Mouse (Mus musculus): ENCODE results near the gene Gm48551. TPM values are rescaled to one million over a fixed set of nuclear protein-coding genes. Genes with fewer than 3 reads are reported as not detected.

Gm48551 gene
- polyA plus RNA-seq (2014; fragmentation: Illumina TruSeq; extraction: RNeasy Lipid Tissue Mini Kit (QIAGEN cat#74804)): not detected

DNA sequence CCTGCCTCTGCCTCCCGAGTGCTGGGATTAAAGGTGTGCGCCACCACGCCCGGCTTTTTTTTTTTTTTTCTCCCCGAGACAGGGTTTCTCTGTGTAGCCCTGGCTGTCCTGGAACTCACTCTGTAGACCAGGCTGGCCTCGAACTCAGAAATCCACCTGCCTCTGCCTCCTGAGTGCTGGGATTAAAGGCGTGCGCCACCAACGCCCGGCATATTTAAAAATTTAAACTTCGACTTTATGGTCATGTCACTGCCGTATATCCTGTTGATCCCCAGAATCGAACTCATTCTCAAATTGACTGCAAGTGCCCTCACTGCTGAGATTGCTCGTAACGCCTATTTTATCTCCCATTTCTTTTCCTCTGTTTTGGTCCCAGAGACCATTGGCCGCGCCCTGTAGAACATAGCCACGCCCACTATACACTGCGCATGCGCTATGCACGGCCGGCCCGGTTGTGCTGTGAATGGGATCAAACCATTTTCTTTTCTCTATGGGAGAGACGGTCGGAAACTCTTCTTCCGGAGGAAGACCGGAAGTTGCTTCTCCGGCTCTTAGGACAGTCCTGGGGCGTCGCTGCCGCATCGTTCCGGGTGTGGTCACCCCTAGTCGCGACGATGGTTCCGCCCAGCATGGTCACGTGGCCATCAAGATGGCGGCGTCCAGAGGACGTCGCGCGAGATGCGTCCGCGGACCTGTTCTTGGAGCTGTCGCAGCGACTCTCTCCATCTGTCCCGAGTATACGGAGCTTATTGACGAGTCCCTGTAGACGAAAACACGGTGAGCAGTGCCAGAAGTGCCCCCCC is at the start of gene Gm48551, which contains the start of gene Dohh:
TSS of gene Gm48551 (plus strand) at position 665 of the 803 bp plus-strand sequence.
TSS of gene Dohh (plus strand) at position 627 of the 803 bp plus-strand sequence.

DNA sequence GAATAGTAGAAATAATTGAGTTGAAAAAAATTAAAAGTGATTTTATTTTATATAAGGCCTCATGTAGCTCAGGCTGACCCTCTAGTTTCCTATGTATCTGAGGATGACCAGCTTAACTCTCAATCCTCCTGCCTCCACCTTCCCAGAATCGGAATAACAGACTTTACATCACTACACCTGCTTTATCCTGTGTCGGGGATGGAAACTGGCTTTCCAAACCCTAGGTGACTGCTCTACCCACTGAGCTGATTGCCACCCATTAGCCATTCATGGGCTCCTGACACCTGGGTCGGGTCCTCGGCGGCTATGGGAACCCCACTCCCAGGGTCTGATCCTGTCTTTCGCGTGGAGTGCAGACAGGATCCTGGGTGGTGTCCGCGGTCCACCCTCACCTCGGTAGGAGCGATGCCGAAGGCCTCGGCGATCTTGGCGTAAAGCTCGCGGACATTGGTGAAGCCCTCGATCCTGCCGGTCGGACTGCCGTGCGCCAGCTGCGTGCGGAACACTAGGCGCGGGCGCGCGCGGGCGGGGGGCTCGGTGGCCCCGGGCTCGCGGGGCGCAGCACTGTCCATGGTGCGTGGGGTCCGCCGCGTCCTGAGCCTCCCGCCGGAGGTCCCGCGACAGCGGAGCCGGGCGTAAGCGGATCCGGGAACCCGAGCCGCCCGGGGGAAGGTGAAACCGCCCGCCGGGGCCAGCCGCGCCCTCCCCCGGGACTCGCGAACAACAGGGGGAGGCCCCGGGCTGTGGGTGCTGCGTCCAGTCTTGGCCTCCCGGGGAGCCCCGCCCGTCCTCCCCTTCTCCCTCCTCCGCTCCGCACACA is 41.4 kb upstream of the Gm48551 start, which contains the start of gene Gipc3:
TSS of gene Gipc3 (minus strand) at position 581 of the 820 bp plus-strand sequence.

DNA sequence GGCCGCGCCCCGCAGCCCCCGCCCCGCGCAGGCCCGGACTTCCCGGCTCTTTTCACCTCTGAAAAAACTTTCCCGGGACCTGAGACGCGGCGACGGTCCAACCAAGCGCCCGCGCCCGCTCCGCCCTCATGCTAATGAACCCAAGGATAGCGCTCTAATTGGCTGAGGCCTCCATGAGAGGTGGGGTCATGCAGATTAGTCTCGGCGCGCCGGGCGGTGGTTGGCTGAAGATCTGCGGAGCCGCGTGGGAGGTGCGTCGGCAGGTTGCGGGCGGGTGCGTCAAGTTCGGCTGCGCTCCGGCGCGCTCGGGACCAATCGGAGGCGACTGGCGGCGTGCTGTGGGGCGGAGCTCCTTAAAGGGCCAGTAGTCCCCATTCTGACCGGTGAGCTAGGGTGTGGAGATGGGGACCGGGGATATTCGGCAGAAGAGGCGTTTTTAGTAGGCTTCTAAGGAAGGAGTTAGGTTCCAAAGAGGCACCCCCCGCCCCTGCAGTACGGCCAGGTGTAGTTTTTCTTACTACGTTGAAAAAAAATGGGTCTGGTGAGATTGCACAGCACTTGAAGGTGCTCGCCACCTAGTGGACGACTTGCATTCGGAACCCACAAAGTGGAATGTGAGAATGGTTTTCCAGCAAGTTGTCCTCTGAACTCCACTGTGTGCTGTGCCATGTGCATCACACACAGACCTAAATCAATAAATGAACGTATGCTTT is 33.8 kb upstream of the Gm48551 start, which contains the start of gene Hmg20b:
TSS of gene Hmg20b (minus strand) at position 130 of the 713 bp plus-strand sequence.

DNA sequence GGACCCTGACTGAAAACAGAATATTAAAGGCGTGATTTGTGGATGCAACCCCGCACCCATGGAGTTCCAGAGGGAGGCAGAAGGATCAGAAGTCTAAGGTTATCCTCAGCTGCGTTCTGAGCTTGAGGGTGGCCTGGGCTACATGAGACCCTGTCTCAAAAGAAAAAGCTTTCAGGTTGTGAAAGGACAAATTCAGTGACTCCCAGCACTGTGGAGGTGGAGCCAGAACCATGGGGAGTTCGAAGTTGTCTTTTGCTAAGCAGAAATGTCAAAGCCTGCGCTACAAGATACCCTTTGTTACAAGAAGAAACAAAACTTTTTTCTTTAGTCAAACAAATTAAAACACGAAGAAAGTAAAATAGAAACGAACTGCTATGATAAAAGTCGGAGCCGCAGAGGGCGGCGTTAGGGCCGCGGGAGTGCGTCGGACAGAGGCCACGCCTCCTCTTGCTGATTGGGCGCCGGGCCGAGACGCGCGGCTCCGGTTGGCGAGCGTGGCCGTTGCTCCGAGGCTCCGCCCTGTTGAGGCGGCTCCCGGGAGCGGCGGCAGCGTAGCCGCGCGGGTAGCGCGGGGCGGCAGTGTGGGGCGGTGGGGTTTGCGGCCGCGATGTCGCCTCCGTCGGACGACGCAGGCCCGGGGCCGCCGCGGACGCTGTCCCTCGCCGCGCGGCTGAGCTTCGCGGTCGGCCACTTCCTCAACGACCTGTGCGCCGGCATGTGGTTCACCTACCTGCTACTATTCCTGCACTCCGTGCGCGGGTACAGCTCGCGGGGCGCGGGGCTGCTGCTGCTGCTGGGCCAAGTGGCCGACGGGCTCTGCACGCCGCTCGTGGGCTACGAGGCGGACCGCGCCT is 27.0 kb upstream of the Gm48551 start, which contains the start of gene Mfsd12:
TSS of gene Mfsd12 (plus strand) at position 501 of the 854 bp plus-strand sequence.

DNA sequence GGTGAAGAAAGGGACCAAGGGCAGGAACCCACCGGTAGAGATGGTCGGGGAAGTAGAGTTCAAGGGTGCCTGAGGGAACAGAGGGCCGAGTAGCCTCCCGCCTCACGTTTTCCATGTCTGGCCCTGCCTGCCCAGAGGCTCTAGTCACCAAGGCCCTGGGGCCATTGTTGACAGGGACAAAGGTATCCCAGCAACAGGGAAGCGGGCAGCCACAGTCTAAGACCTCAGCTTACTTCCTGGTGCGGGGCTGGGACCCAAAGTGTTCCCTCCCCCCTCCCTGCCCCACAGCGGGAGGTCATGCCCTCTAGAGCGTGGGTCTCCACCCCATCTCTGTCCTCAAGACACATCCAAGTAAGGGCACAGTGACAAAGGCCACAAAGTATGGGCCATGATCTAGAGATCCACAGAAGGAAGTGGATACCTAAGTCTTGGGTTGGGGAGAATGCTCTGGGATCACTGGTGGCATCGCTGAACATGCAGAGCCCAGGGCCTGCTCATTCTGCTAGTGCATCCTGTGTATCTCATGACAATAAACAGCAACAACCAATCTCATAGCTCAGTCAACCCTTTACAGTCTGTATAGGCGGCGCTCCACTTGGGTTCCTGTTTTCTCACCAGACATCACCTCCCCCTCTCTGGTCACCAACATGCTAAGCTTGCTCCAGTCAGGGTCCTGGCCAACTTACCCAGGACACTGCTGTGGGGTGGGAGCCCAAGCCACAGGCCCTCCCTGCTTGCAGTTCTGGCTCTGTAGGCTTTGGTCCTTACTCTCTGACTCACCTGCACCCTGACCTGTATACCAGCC is 18.4 kb upstream of the Gm48551 start, which contains the start of gene 4930404N11Rik:
TSS of gene 4930404N11Rik (minus strand) at position 145 of the 805 bp plus-strand sequence.

DNA sequence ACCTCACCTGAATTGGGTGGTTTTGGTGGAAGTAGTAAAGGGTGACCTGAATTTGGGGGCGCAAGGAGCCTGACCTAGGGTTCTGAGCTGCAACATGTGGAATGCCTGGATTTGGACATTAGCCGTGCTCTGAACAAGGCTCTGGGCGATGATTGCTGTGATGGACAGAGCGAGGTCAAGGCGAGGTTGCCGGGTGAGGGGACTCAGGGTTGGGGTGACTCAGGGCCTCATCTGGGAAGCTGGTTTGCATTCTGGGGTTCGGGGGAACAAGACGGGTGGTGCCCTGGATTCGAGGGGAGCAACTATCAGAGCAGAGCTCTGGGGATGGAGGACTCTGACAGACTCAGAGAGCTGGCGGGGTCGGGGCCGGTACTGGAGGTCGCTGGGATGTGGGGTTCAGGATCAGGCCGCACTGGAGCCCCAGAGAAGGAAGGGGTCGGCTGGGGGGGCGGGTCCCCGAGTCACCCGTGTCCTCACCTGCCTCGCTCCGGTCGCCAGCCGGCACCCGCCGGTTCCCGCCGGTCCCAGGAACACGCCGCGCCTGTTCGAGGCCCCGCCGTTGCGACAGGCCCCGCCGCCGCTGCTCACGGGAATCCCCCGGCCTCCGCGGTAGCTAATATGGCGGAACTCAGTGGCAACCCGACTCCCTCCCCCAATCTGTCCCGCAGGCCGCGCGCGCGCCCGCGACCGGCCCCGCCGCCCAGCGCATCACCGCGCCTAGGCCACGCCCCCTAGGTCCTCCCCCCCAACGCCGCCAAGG is 6.3 kb upstream of the Gm48551 start, which contains the start of gene Fzr1:
TSS of gene Fzr1 (minus strand) at position 724 of the 760 bp plus-strand sequence.

DNA sequence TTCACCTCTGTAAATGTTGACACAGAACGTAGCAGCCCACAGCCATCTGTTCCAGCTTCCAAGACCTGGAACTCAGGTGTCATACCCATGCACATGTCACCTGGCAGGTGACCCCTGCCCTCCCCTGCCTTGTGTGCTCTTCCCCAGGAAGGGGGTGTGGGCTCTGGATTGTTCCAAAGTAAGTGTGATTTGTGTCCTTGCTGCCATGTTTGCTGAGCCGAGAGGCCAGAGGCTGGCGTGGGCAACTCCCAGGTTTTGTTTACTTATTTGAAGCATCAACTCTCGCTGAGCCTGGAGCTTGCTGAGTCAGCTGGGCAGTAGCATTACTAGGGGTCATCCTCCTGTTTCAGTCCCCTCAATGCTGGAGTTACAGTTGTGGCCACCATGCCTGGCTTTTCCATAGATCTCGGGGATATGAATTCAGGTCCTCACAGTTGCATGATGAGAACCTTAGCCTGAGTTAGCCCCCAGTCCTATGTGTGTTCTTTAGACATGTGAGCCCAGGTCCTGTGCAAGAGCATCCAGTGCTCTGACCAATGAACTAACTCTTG is 4.3 kb downstream of the Gm48551 start, which contains the start of gene Gm48552:
TSS of gene Gm48552 (plus strand) at position 501 of the 551 bp plus-strand sequence.

DNA sequence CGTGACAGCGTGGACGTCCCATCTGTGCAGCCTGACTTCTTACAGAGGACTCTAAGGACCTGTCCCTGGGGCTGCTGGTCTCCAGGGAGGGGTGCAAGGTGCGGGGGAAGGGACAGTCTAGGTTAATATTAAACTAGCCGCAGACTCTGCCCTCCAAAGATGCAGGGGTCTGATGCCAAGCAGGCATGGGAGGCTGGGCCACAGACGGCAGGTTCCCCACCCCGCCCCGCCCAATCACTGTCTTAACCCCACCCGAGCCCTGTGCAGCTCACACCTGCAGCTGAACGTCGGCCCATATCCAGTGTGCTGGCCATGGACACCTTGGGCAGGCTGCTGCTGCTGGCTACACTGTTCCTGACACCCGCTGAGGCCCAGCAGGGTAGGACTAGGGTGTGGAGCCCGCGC is 8.5 kb downstream of the Gm48551 start, which contains the start of gene Smim24:
TSS of gene Smim24 (plus strand) at position 271 of the 405 bp plus-strand sequence.

Other genes starting within 250 kb of the Gm48551 start
- 17.8 TPM for gene Zbtb7a, start 249.2 kb upstream of the Gm48551 start, polyA plus RNA-seq (2014; fragmentation: Illumina TruSeq; extraction: RNeasy Lipid Tissue Mini Kit (QIAGEN cat#74804))
- 0.46 TPM for gene Pias4, start 216.5 kb upstream of the Gm48551 start, polyA plus RNA-seq (2014; fragmentation: Illumina TruSeq; extraction: RNeasy Lipid Tissue Mini Kit (QIAGEN cat#74804))
- 6.8 TPM for gene Eef2, start 207.8 kb upstream of the Gm48551 start, polyA plus RNA-seq (2014; fragmentation: Illumina TruSeq; extraction: RNeasy Lipid Tissue Mini Kit (QIAGEN cat#74804))
- not detected for gene Dapk3, start 201.5 kb upstream of the Gm48551 start, polyA plus RNA-seq (2014; fragmentation: Illumina TruSeq; extraction: RNeasy Lipid Tissue Mini Kit (QIAGEN cat#74804))
- not detected for gene 4930442H23Rik, start 200.6 kb upstream of the Gm48551 start, polyA plus RNA-seq (2014; fragmentation: Illumina TruSeq; extraction: RNeasy Lipid Tissue Mini Kit (QIAGEN cat#74804))
- gene Nmrk2, start 182.4 kb upstream of the Gm48551 start, polyA plus RNA-seq (2014; fragmentation: Illumina TruSeq; extraction: RNeasy Lipid Tissue Mini Kit (QIAGEN cat#74804)): not detected
- not detected for gene Atcay, start 153.6 kb upstream of the Gm48551 start, polyA plus RNA-seq (2014; fragmentation: Illumina TruSeq; extraction: RNeasy Lipid Tissue Mini Kit (QIAGEN cat#74804))
- gene Zfr2, start 151.3 kb upstream of the Gm48551 start, polyA plus RNA-seq (2014; fragmentation: Illumina TruSeq; extraction: RNeasy Lipid Tissue Mini Kit (QIAGEN cat#74804)): 0.66 TPM
- not detected for gene Matk, start 131.5 kb upstream of the Gm48551 start, polyA plus RNA-seq (2014; fragmentation: Illumina TruSeq; extraction: RNeasy Lipid Tissue Mini Kit (QIAGEN cat#74804))
- not detected for gene Mrpl54, start 117.5 kb upstream of the Gm48551 start, polyA plus RNA-seq (2014; fragmentation: Illumina TruSeq; extraction: RNeasy Lipid Tissue Mini Kit (QIAGEN cat#74804))
- gene Apba3, start 117.5 kb upstream of the Gm48551 start, polyA plus RNA-seq (2014; fragmentation: Illumina TruSeq; extraction: RNeasy Lipid Tissue Mini Kit (QIAGEN cat#74804)): not detected
- not detected for gene Tjp3, start 92.9 kb upstream of the Gm48551 start, polyA plus RNA-seq (2014; fragmentation: Illumina TruSeq; extraction: RNeasy Lipid Tissue Mini Kit (QIAGEN cat#74804))
- gene Pip5k1c, start 91.5 kb upstream of the Gm48551 start, polyA plus RNA-seq (2014; fragmentation: Illumina TruSeq; extraction: RNeasy Lipid Tissue Mini Kit (QIAGEN cat#74804)): 2.6 TPM
- gene Cactin, start 63.4 kb upstream of the Gm48551 start, polyA plus RNA-seq (2014; fragmentation: Illumina TruSeq; extraction: RNeasy Lipid Tissue Mini Kit (QIAGEN cat#74804)): 0.17 TPM
- gene Tbxa2r, start 55.7 kb upstream of the Gm48551 start, polyA plus RNA-seq (2014; fragmentation: Illumina TruSeq; extraction: RNeasy Lipid Tissue Mini Kit (QIAGEN cat#74804)): not detected
- gene Gipc3, start 41.2 kb upstream of the Gm48551 start, polyA plus RNA-seq (2014; fragmentation: Illumina TruSeq; extraction: RNeasy Lipid Tissue Mini Kit (QIAGEN cat#74804)): not detected
- 4.2 TPM for gene Hmg20b, start 34.0 kb upstream of the Gm48551 start, polyA plus RNA-seq (2014; fragmentation: Illumina TruSeq; extraction: RNeasy Lipid Tissue Mini Kit (QIAGEN cat#74804))
- gene Mfsd12, start 27.0 kb upstream of the Gm48551 start, polyA plus RNA-seq (2014; fragmentation: Illumina TruSeq; extraction: RNeasy Lipid Tissue Mini Kit (QIAGEN cat#74804)): not detected
- gene 4930404N11Rik, start 18.6 kb upstream of the Gm48551 start, polyA plus RNA-seq (2014; fragmentation: Illumina TruSeq; extraction: RNeasy Lipid Tissue Mini Kit (QIAGEN cat#74804)): not detected
- 0.26 TPM for gene Fzr1, start 6.0 kb upstream of the Gm48551 start, polyA plus RNA-seq (2014; fragmentation: Illumina TruSeq; extraction: RNeasy Lipid Tissue Mini Kit (QIAGEN cat#74804))
- not detected for gene Dohh, start within 50 bp of the Gm48551 start, polyA plus RNA-seq (2014; fragmentation: Illumina TruSeq; extraction: RNeasy Lipid Tissue Mini Kit (QIAGEN cat#74804))
- 0.88 TPM for gene Gm48552, start 4.5 kb downstream of the Gm48551 start, polyA plus RNA-seq (2014; fragmentation: Illumina TruSeq; extraction: RNeasy Lipid Tissue Mini Kit (QIAGEN cat#74804))
- not detected for gene Smim24, start 8.6 kb downstream of the Gm48551 start, polyA plus RNA-seq (2014; fragmentation: Illumina TruSeq; extraction: RNeasy Lipid Tissue Mini Kit (QIAGEN cat#74804))
- 14.2 TPM for gene Nfic, start 71.2 kb downstream of the Gm48551 start, polyA plus RNA-seq (2014; fragmentation: Illumina TruSeq; extraction: RNeasy Lipid Tissue Mini Kit (QIAGEN cat#74804))
- not detected for gene Celf5, start 98.2 kb downstream of the Gm48551 start, polyA plus RNA-seq (2014; fragmentation: Illumina TruSeq; extraction: RNeasy Lipid Tissue Mini Kit (QIAGEN cat#74804))
- gene Ncln, start 111.9 kb downstream of the Gm48551 start, polyA plus RNA-seq (2014; fragmentation: Illumina TruSeq; extraction: RNeasy Lipid Tissue Mini Kit (QIAGEN cat#74804)): not detected
- not detected for gene S1pr4, start 115.7 kb downstream of the Gm48551 start, polyA plus RNA-seq (2014; fragmentation: Illumina TruSeq; extraction: RNeasy Lipid Tissue Mini Kit (QIAGEN cat#74804))
- gene Gna15, start 139.8 kb downstream of the Gm48551 start, polyA plus RNA-seq (2014; fragmentation: Illumina TruSeq; extraction: RNeasy Lipid Tissue Mini Kit (QIAGEN cat#74804)): not detected
- gene Gna11, start 160.7 kb downstream of the Gm48551 start, polyA plus RNA-seq (2014; fragmentation: Illumina TruSeq; extraction: RNeasy Lipid Tissue Mini Kit (QIAGEN cat#74804)): 1.7 TPM
- 10.1 TPM for gene Aes, start 175.0 kb downstream of the Gm48551 start, polyA plus RNA-seq (2014; fragmentation: Illumina TruSeq; extraction: RNeasy Lipid Tissue Mini Kit (QIAGEN cat#74804))
- gene Tle2, start 190.1 kb downstream of the Gm48551 start, polyA plus RNA-seq (2014; fragmentation: Illumina TruSeq; extraction: RNeasy Lipid Tissue Mini Kit (QIAGEN cat#74804)): 3.3 TPM
- gene Tle6, start 216.6 kb downstream of the Gm48551 start, polyA plus RNA-seq (2014; fragmentation: Illumina TruSeq; extraction: RNeasy Lipid Tissue Mini Kit (QIAGEN cat#74804)): 9.7 TPM
- gene BC025920, start 221.8 kb downstream of the Gm48551 start, polyA plus RNA-seq (2014; fragmentation: Illumina TruSeq; extraction: RNeasy Lipid Tissue Mini Kit (QIAGEN cat#74804)): 0.77 TPM
- gene Sirt6, start 243.3 kb downstream of the Gm48551 start, polyA plus RNA-seq (2014; fragmentation: Illumina TruSeq; extraction: RNeasy Lipid Tissue Mini Kit (QIAGEN cat#74804)): not detected
- gene Ankrd24, start 244.1 kb downstream of the Gm48551 start, polyA plus RNA-seq (2014; fragmentation: Illumina TruSeq; extraction: RNeasy Lipid Tissue Mini Kit (QIAGEN cat#74804)): 2.0 TPM

All from ovary, adult 10 weeks (tissue).